Mouse (Mus musculus) forebrain, embryonic 14.5 days (tissue): ENCODE data around the gene Med12l. TPM values are rescaled to one million over a fixed set of nuclear protein-coding genes. Genes with fewer than 3 reads are reported as not detected.

ENCODE experiments used
- ATAC-seq: fragments of 200-750 bp; cut with Nextera tagmentation; 2 replicates; pipeline ENCODE4 v1.8.0; 2017; ENCODE audit warnings: mild to moderate bottlenecking, moderate library complexity
- DNase-seq: peaks from one replicate; pipeline ENCODE4 v3.0.0-alpha.2; 2015; ENCODE audit warnings: low spot score
- H3K27ac ChIP-seq: fragments of 300-500 bp; sonication (generic); 2 replicates; pipeline ENCODE4 v1.5.1; 2014; ENCODE audit warnings: low read depth, mild to moderate bottlenecking, control low read depth, low read length, moderate library complexity
- H3K27me3 ChIP-seq: fragments of 300-500 bp; sonication (generic); replicated peaks from 2 replicates; pipeline ENCODE4 v1.6.1; 2014; ENCODE audit warnings: low read length, control low read depth, mixed read lengths; ENCODE audit not compliant: control insufficient read depth, insufficient read depth
- H3K36me3 ChIP-seq: fragments of 300-500 bp; sonication (generic); 2 replicates; pipeline ENCODE4 v1.6.1; 2014; ENCODE audit warnings: low read length, control low read depth; ENCODE audit not compliant: control insufficient read depth, insufficient read depth
- H3K4me1 ChIP-seq: fragments of 300-500 bp; sonication (generic); 2 replicates; pipeline ENCODE4 v1.6.1; 2014; ENCODE audit warnings: antibody characterized with exemption, low read length, control low read depth; ENCODE audit not compliant: control insufficient read depth, insufficient read depth
- H3K4me2 ChIP-seq: fragments of 300-500 bp; sonication (generic); 2 replicates; pipeline ENCODE4 v1.6.1; 2014; ENCODE audit warnings: mild to moderate bottlenecking, control low read depth, low read length
- H3K4me3 ChIP-seq: fragments of 300-500 bp; sonication (generic); 2 replicates; pipeline ENCODE4 v1.5.1; 2014; ENCODE audit warnings: low read depth, low read length, control low read depth
- H3K9ac ChIP-seq: fragments of 300-500 bp; sonication (generic); 2 replicates; pipeline ENCODE4 v1.6.1; 2014; ENCODE audit warnings: mild to moderate bottlenecking, low read length, control low read depth, moderate library complexity
- H3K9me3 ChIP-seq: fragments of 300-500 bp; sonication (generic); replicated peaks from 2 replicates; pipeline ENCODE4 v1.6.1; 2016; ENCODE audit warnings: low read length, control low read depth, mixed read lengths; ENCODE audit not compliant: control insufficient read depth
- WGBS: fragments of 180-500 bp; shearing (Covaris S2); extraction: QIAGEN DNeasy Blood & Tissue Kit; methylation state at CpG from one replicate; pipeline ENCODE4 v1.1.7; 2014; 5-methylcytosine and 5-hydroxymethylcytosine counted together
- polyA plus RNA-seq: library from polyadenylated mRNA; unstranded; fragments of >200 nt; fragmentation: Nextera tagmentation; extraction: Ambion mirVana; gene quantifications from 2 replicates; pipeline ENCODE4 v1.2.1, GENCODE M21; 2014

Gene Med12l
- polyA plus RNA-seq, 1 experiment from 2014 or later, result 2.3 TPM

DNA sequence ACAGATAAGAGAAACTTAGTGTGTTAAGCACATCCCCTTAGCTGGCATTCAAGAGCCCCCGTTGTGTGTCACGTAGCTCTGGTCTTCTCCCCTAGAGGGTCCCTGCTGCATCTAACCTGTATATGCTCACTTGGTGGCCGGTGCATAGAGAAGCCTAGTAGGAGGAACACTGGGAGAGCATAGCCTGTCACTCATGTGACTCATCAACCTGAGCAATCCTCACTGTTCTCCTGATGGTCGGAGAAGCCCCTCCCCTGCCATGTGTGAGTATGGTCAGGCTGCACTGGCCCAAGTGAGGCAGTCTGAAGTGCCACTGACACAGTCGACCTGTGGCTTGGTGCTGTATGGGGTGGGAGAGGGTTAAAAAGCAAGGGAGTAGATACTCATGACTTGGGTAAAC is 119.4 kb downstream of the Med12l start:
- Histone ChIP-seq H3K9ac (no peak overlapping the region), H3K27ac (no peak overlapping the region), H3K4me2 (no peak overlapping the region), H3K4me1 (no peaks in the 10 kb centered on the region), H3K9me3 (no peaks in the 10 kb centered on the region), H3K27me3 (no peaks in the 10 kb centered on the region), H3K4me3 (no peak overlapping the region), H3K36me3 (no peaks in the 10 kb centered on the region)
- DNase-seq (no peak), ATAC-seq (no peak)
- 78% methylated on average over 5 of the region's 5 CpGs for WGBS

DNA sequence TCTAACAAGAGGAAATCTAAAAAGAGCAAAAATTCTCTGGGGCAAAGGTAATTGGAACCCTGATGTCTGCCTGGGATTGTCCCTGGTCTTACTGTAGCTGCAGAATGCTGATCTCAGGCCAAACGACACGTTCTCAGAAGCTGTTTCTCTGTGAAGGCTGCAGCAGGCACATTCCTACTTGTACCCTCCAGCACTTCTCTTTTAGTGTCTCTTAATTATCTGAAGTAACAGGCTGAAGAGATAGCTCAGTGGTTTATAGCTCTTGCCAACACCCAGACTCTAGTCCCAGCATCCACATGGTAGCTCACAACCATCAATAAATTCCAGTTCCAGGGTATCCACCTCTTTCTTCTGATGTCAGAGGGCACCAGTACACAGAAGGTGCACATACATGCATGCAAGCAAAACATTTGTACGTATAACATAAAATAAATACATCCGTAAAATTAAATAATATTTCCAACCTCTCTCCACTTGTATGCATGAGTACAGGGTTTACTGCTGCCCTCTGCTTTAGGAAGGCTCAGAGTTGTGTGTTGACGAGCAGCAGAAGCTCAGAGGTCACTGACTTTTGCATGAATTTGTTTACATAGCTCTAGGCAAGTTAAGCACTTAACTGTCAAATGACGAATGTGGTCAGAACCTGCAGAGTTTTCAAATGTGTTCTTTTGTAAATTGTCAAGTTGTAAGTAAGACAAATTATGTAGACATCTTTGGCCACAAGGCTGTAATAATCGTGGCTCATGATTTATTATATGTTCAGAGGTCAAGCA is 120.3 kb downstream of the Med12l start:
- Histone ChIP-seq H3K27me3 (no peaks in the 10 kb centered on the region), H3K9me3 (no peaks in the 10 kb centered on the region), H3K36me3 (no peaks in the 10 kb centered on the region), H3K9ac (no peak overlapping the region), H3K4me1 (no peaks in the 10 kb centered on the region), H3K4me2 (no peak overlapping the region), H3K4me3 (no peak overlapping the region), H3K27ac (no peak overlapping the region)
- DNase-seq, result no peak
- WGBS, result 79% methylated on average over 7 of the region's 7 CpGs
- no peak for ATAC-seq

DNA sequence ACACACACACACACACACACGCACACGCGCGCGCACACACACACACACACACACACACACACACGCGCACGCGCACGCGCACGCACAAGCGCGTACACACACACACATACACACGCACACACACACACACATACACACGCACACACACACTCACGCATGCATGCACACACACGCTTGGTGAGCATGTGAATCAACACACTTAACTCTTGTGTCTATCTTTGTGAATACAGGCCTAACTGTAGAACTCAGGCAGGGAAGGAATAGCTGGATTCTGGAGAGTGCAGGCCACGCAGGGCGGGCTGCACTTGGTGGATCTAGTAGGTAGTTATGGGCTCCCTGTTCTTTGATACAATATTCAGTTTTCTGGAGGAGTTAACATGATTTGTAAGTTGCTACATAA is 123.1 kb downstream of the Med12l start:
- ATAC-seq (no peak), DNase-seq (no peak)
- Histone ChIP-seq H3K36me3 (no peaks in the 10 kb centered on the region), H3K9me3 (no peaks in the 10 kb centered on the region), H3K9ac (no peak overlapping the region), H3K4me2 (no peak overlapping the region), H3K4me1 (no peaks in the 10 kb centered on the region), H3K27me3 (no peaks in the 10 kb centered on the region), H3K27ac (no peak overlapping the region), H3K4me3 (no peak overlapping the region)
- WGBS, result 89% methylated on average over 20 of the region's 20 CpGs

DNA sequence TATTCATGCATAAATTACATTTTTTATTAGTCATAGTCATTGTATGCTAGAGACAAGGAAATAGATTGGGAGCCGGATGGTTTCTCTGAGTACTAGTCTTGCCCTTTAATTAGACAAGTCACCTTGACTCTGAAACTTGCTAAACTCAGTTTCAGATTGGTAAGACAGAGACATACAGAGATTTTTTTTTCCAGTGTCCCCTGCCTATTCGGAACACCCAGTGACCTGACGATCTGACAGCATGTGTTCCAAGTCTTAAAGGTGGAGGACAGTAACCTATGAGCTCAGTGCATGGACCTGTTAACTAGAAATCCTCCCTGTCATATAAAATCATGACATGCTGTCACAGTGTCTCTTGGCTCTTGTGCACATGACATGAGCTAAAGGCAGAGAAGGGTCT is 123.9 kb downstream of the Med12l start:
- Histone ChIP-seq H3K4me1 (no peaks in the 10 kb centered on the region), H3K27me3 (no peaks in the 10 kb centered on the region), H3K4me3 (no peak overlapping the region), H3K9me3 (no peaks in the 10 kb centered on the region), H3K4me2 (no peak overlapping the region), H3K36me3 (no peaks in the 10 kb centered on the region), H3K9ac (no peak overlapping the region), H3K27ac (no peak overlapping the region)
- WGBS, result 88% methylated on average over 3 of the region's 3 CpGs
- no peak for DNase-seq
- no peak for ATAC-seq

DNA sequence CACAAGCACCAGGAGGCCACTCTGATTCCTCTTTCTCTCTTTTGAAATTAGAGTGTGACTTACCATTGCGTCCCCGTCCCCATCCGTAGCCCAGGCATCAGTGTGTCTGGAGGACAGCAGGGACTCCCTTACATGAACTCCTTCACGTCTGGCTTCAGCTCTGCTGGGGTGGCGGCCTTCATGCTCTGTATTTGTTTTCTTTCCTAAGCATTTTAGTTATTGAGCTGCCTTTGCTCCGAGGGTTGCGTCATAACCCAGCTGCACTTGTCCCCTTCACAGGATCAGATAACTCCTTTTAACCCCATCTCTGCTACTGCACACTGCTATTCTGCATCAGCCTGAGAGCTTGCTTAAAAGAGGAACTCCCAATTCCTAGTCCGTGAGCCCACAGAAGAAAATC is 124.8 kb downstream of the Med12l start:
- Histone ChIP-seq H3K4me2 (no peak overlapping the region), H3K27ac (no peak overlapping the region), H3K9ac (no peak overlapping the region), H3K4me3 (no peak overlapping the region), H3K27me3 (no peaks in the 10 kb centered on the region), H3K36me3 (no peaks in the 10 kb centered on the region), H3K4me1 (no peaks in the 10 kb centered on the region), H3K9me3 (no peaks in the 10 kb centered on the region)
- DNase-seq, result no peak
- 82% methylated on average over 8 of the region's 8 CpGs for WGBS
- ATAC-seq, result no peak

DNA sequence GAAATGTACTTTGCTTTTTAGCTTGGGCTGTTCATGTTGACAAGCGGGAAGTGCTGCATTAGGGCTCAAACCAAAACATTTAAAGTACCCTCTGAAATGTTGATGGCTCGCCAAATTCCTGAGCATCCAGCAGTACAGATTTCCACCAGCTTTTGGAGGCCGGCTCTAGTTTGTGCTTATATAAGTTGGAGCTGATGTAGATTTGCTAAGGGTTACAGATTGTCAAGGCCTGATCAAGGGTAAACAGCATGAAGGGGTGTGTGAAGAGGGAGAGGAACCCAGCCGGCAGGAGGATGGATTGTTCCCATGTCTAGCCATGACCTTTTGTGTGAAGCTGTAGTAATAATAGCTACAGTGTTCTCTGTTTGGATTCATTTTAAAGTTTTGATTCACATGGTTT is 125.5 kb downstream of the Med12l start:
- 81% methylated on average over 4 of the region's 4 CpGs for WGBS
- no peak overlapping the region for H3K4me2 ChIP-seq
- H3K27ac ChIP-seq, result no peak overlapping the region

DNA sequence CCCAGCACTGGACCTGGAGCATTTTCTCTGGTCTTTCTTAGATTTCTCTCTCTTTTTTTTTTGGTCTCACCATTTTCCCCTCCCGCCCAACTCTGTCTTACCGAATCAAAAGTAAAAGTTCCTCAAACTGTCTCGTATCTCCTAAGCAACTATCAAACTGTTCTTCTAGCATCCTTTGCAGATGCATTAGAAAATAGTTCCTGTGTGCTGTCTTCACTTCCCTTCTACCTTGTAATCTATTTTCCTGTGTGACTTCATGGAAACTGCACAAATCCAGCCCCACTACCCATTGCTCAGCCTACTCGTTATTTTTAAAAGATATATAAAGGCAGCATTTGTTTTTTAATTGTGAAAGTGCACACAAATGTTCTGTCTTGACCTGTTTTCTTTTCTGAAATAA is 126.3 kb downstream of the Med12l start:
- ATAC-seq (no peak), DNase-seq (no peak)
- Histone ChIP-seq H3K36me3 (no peaks in the 10 kb centered on the region), H3K27ac (no peak overlapping the region), H3K4me2 (no peak overlapping the region), H3K9me3 (no peaks in the 10 kb centered on the region), H3K4me3 (no peak overlapping the region), H3K27me3 (no peaks in the 10 kb centered on the region), H3K9ac (no peak overlapping the region), H3K4me1 (no peaks in the 10 kb centered on the region)
- WGBS, result 88% methylated on average over 4 of the region's 4 CpGs

More for the DNA sequence above, 125.5 kb downstream of the Med12l start:
- Histone ChIP-seq H3K4me3 (no peak overlapping the region), H3K4me1 (no peaks in the 10 kb centered on the region), H3K27me3 (no peaks in the 10 kb centered on the region), H3K9me3 (no peaks in the 10 kb centered on the region), H3K9ac (no peak overlapping the region), H3K36me3 (no peaks in the 10 kb centered on the region)
- ATAC-seq, result no peak
- DNase-seq, result no peak

DNA sequence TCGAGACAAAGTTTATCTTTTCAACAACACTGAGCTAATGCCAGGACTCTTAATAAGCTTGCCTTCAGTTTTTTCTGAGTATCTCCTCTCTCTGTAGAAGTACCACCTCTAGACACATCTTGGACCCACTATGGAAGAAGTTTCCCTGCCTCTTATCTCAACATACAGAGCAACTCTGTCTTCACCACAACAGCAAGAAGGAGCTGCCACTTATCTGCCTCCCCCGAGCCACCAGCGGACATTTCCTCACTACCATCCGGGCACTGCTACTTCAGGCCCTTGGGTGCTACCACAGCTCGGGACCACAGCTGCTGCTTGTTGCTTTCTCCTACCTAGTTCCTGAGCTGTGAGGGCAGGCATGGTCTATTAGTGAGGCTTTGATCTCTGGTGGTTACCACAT is 127.6 kb downstream of the Med12l start:
- Histone ChIP-seq H3K9ac (no peak overlapping the region), H3K4me2 (no peak overlapping the region), H3K4me1 (no peaks in the 10 kb centered on the region), H3K27me3 (no peaks in the 10 kb centered on the region), H3K27ac (no peak overlapping the region), H3K9me3 (no peaks in the 10 kb centered on the region), H3K36me3 (no peaks in the 10 kb centered on the region), H3K4me3 (no peak overlapping the region)
- ATAC-seq (no peak), DNase-seq (no peak)
- WGBS, result 92% methylated on average over 5 of the region's 5 CpGs

DNA sequence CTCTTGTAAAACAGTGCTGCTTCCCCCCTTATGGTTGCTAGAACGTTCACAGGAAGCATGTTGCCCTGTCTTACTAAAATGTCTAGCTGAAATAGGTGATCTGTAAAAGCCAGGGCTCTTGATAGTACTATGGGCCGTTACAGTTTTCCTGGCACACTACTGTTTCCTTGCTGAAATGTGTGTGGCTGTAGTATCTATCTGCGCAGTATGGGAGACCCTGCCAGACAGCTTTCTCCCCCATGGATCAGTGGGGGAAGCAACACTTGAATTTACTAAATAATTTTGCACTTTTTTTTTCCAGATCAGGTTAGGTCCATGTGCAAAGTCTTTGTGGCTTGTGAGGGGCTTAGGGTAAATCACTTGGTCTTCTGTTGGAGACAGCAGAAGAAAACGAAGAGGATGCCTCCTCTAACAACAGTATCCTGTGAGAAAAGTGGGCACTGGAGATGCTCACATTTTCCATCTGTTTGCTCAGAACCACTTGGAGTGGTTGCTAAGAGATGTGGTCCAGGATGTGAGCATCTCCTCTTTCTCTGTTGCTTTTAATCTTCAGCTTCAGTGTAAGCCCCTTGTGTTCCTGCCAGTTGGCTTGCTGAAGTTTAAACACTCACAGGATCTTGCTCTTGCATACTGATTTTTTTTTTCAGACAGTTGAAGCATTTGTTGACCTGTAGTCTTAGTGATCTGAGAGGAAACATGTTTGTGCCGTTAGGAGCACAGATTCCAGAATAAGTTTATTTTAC is 130.5 kb downstream of the Med12l start:
- DNase-seq, result no peak
- 82% methylated on average over 5 of the region's 5 CpGs for WGBS

More for the DNA sequence above, 130.5 kb downstream of the Med12l start:
- ATAC-seq, result no peak
- Histone ChIP-seq H3K27ac (no peak overlapping the region), H3K36me3 (no peaks in the 10 kb centered on the region), H3K4me1 (no peaks in the 10 kb centered on the region), H3K9me3 (no peaks in the 10 kb centered on the region), H3K27me3 (no peaks in the 10 kb centered on the region), H3K9ac (no peak overlapping the region), H3K4me2 (no peak overlapping the region), H3K4me3 (no peak overlapping the region)
